Mouse (Mus musculus) thymus, postnatal 36 days (tissue): ENCODE results near the gene Setd6.

Experiments
- DNase-seq, 2 experiments: peaks; one replicate each; pipeline ENCODE4 v3.0.0; 2022; ENCODE audit warnings: mixed read lengths in 2 of 2

Gene Setd6

GRCm38 (mm10) chr8:95715676-95716531 lies at the start of gene Setd6:
Gene Setd6 (plus strand): TSS chr8:95715881.
- peak; percentile 82 to 88 for DNase-seq

- DNase-seq, result no peak
These were observed 47.3 kb upstream of the Setd6 start for GRCm38 (mm10) chr8:95668163-95668958.

- no peak for DNase-seq
These were observed 45.7 kb upstream of the Setd6 start for GRCm38 (mm10) chr8:95669967-95670366.

- DNase-seq, result no peak
These were observed 43.8 kb upstream of the Setd6 start for GRCm38 (mm10) chr8:95671861-95672260.

- no peak for DNase-seq
These were observed 42.9 kb upstream of the Setd6 start for GRCm38 (mm10) chr8:95672811-95673210.

- DNase-seq, result no peak
These were observed 39.0 kb upstream of the Setd6 start, which contains the start of gene Ndrg4 for GRCm38 (mm10) chr8:95676631-95677030. Gene Ndrg4 (plus strand): TSS chr8:95676980.

GRCm38 (mm10) chr8:95677591-95678023 lies 38.1 kb upstream of the Setd6 start:
- DNase-seq, result peak; percentile 15 to 30

- DNase-seq, result peak; percentile 27 to 49
These were observed 37.6 kb upstream of the Setd6 start for GRCm38 (mm10) chr8:95678024-95678611.

GRCm38 (mm10) chr8:95688073-95688672 lies 27.5 kb upstream of the Setd6 start:
- DNase-seq, result no peak

GRCm38 (mm10) chr8:95690929-95691541 lies 24.6 kb upstream of the Setd6 start:
- peak in 1 of 2 experiments; percentile 16 for DNase-seq

GRCm38 (mm10) chr8:95694631-95695030 lies 21.1 kb upstream of the Setd6 start:
- no peak for DNase-seq

GRCm38 (mm10) chr8:95696661-95697060 lies 19.0 kb upstream of the Setd6 start:
- no peak for DNase-seq

- DNase-seq, result peak; percentile 72 to 78
These were observed 18.6 kb upstream of the Setd6 start for GRCm38 (mm10) chr8:95697128-95697527.

- DNase-seq, result no peak
These were observed 17.5 kb upstream of the Setd6 start for GRCm38 (mm10) chr8:95698179-95698578.

GRCm38 (mm10) chr8:95700282-95700681 lies 15.4 kb upstream of the Setd6 start:
- no peak for DNase-seq

GRCm38 (mm10) chr8:95701809-95702208 lies 13.9 kb upstream of the Setd6 start:
- DNase-seq, result no peak

- peak; percentile 78 to 88 for DNase-seq
These were observed 12.9 kb upstream of the Setd6 start for GRCm38 (mm10) chr8:95702480-95703446.

- no peak for DNase-seq
These were observed 12.0 kb upstream of the Setd6 start for GRCm38 (mm10) chr8:95703461-95704260.

- DNase-seq, result no peak
These were observed 11.1 kb upstream of the Setd6 start for GRCm38 (mm10) chr8:95704538-95704937.

- DNase-seq, result no peak
These were observed 6.1 kb upstream of the Setd6 start for GRCm38 (mm10) chr8:95709579-95709978.
